Mouse (Mus musculus) leukemia stem cell, adult 10-12 weeks (primary cell): ENCODE results near the gene Fmc1. TPM values are rescaled to one million over a fixed set of nuclear protein-coding genes. Genes with fewer than 3 reads are reported as not detected.

ENCODE experiments used
- polyA plus RNA-seq: library from polyadenylated mRNA; stranded (reverse); fragments of >175 nt; gene quantifications from 2 replicates; pipeline ENCODE4 v1.2.3, GENCODE M21; 2012; ENCODE audit warnings: low replicate concordance

The Fmc1 gene
- polyA plus RNA-seq, result 62.8 and 109 TPM in 2 replicates

DNA sequence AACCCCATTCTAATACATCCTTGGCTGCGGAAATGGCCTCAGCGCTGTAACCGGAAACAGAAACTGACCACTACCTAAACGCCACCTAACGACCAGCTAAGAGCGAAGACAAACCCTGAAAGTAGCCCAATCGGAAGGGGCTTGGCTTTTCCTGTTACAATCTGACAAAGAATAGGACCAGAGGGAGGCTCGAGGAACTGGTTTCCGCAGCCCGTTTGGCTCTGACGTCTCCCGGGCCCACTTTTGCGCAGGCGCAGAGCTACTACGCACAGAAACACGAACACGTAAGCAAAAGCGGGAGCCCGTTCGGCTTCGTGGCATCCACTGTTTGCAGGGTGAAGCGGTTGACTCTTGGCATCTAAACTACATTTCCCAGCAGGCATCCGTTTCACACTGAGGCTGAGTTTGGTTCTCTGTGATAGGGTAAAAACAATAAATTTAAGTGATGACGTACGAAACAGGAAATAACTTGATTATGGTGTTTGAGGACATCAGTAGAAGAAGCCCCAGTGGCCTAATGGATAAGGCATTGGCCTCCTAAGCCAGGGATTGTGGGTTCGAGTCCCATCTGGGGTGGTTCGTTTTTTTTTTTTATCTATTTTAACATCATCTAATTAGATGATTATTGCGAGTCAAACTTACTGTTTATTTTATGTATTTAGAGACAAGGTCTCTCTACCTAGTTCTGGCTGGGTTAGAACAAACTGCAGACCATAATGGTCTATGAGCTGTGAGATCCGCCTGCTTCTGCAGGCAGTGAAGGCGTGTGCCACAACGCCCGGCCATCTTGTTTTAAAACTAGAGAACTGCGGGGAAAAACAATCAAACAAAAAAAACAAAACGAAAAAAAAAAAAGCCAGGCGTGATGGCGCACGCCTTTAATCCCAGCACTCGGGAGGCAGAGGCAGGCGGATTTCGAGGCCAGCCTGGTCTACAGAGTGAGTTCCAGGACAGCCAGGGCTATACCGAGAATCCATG, at the start of gene Fmc1:
Fmc1 (plus strand) TSS at position 75 of the 978 bp plus-strand sequence.

DNA sequence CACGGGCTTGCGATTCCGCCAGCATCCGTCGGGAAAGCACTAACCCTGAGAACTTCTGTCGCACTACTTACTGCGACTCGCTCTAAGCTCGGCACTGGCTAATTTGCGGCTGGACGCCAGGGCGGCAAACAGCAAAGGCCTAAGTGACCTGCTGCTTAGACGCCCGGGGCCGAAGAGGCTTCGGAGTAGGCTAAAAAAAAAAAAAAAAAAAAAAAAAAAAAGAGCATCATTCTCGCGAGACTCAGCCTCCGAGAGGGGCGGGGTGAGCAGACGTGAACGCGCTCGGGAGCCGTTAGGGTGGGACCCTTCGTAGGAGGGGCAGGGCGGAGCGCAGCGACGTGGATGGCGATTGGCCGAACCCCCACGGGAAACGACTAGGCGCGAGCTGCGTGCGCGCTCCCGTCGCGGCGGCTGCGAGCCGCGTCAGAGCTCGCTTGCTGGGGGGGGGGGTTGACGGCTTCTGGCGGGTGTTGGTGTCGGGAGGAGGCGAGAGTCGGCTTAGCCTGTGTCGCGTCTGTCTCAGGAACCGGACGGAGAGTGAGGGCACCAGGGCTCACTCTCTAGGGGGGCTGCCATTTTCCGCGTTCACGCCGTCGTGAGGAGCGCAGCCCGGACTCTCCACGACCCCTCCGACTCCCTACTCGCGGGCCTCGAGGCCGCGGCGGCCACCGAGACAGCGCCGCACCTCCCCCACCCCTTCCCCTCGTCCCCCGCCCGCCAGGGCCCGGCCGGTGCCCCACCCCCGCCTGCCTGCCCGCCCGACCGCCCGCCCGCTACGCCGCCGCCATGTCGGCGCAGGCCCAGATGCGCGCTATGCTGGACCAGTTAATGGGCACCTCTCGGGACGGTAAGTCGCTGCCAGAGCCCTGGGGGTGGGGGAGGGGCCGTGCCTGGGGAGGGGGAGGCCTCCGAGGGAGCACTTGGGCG, 18.0 kb downstream of the Fmc1 start, which contains the start of gene Luc7l2:
Luc7l2 (plus strand) TSS at position 273 of the 927 bp plus-strand sequence.

Other genes with a start within 250 kb of the Fmc1 start
- 0.92 and 1.5 TPM in 2 replicates for gene Zc3hav1l, start 234.2 kb upstream of the Fmc1 start, polyA plus RNA-seq
- 16.8 and 35.5 TPM in 2 replicates for gene Zc3hav1, start 178.9 kb upstream of the Fmc1 start, polyA plus RNA-seq
- gene Ttc26, start 152.0 kb upstream of the Fmc1 start, polyA plus RNA-seq, result 0.03 TPM in 1 of 2 replicates, not detected in the other
- 4.8 and 9.4 TPM in 2 replicates for gene Ubn2, start 99.6 kb upstream of the Fmc1 start, polyA plus RNA-seq
- 89.8 and 200 TPM in 2 replicates for gene Luc7l2, start 17.8 kb downstream of the Fmc1 start, polyA plus RNA-seq
- gene Klrg2, start 103.7 kb downstream of the Fmc1 start, polyA plus RNA-seq, result 0.08 and 0.27 TPM in 2 replicates
- gene Clec2l, start 129.6 kb downstream of the Fmc1 start, polyA plus RNA-seq, result 0.12 and 0.81 TPM in 2 replicates